Mouse (Mus musculus): ENCODE measurements around the gene Glyr1.

Gene Glyr1

GRCm38 (mm10) chr16:5049774-5050234 lies at the start of gene Glyr1, which contains the start of gene Ubn1:
Gene Glyr1, minus strand, starts transcription at chr16:5049863.
Gene Ubn1, plus strand, starts transcription at chr16:5050057.
- peak; percentile 98 for DNase-seq (ENCODE audit: low read depth, low spot score)

- DNase-seq (ENCODE audit: low read depth, low spot score) = no peak
Measured at GRCm38 (mm10) chr16:5096504-5096903, 46.8 kb upstream of the Glyr1 start.

DNA sequence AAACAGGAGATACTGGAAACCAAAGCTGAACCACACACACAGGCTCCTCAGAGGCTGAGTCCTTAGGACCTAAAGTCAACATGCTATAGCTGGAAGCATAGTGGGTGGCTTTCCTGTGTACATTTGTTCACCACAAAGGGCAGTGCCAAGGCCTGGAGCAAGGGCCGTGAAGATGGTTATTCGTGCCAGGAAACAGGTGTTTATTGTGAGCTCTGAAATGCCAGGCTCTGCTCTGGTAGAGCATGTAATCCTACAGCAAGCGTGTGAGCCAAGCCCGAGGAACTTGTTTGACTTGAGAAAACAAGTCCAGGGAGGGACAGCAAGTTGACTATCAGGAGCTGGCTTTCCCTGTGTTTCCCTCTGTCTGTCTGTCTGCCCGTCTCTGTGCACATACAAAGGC lies 43.6 kb upstream of the Glyr1 start:
- no peak for DNase-seq (ENCODE audit: low read depth, low spot score)

- no peak for DNase-seq (ENCODE audit: low read depth, low spot score)
Measured at GRCm38 (mm10) chr16:5089021-5089420, 39.4 kb upstream of the Glyr1 start.

GRCm38 (mm10) chr16:5086179-5086578 lies 36.5 kb upstream of the Glyr1 start:
- DNase-seq (ENCODE audit: low read depth, low spot score) = no peak

DNA sequence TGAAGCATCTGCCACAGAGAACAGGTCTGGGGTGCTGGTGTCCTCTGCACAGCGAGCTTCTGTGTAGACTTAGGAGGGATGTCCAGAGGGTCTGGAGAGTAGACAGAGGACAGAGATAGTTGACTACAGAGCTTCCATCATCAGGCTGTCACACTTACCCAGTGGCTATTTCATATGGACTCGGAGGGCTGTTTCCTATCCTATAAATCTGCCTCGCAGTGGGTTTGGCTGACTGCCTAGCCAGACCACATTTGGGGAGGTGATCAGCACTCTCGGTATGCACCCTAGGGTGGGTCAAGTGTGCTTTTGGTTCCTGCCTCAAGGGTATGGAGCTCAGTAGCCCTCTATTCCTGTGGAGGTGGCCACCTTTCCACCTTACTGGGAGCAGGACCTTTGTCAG lies 35.5 kb upstream of the Glyr1 start:
- no peak for DNase-seq (ENCODE audit: low read depth, low spot score)

GRCm38 (mm10) chr16:5074341-5074740 lies 24.7 kb upstream of the Glyr1 start:
- DNase-seq (ENCODE audit: low read depth, low spot score) = no peak

DNA sequence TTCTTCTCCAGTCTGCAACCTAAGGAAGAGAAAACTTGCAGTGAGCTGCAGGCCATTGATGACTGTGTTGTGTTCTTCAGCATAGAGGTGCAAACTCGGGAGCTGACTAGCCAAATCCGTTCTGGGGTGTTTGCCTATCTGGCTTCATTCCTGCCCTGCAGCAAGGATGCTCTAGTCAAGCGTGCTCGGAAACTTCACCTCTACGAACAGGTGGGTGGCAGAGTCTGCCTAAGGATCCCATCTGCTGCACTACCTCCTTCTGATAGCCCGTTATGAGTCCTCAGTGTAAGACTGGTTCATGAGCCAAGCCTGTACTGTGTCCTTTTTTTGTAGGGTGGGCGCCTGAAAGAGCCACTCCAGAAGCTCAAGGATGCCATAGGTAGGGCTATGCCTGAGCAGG lies 22.3 kb upstream of the Glyr1 start:
- no peak for DNase-seq (ENCODE audit: low read depth, low spot score)

- peak; percentile 55 for DNase-seq (ENCODE audit: low read depth, low spot score)
Measured at GRCm38 (mm10) chr16:5070321-5070720, 20.7 kb upstream of the Glyr1 start.

DNA sequence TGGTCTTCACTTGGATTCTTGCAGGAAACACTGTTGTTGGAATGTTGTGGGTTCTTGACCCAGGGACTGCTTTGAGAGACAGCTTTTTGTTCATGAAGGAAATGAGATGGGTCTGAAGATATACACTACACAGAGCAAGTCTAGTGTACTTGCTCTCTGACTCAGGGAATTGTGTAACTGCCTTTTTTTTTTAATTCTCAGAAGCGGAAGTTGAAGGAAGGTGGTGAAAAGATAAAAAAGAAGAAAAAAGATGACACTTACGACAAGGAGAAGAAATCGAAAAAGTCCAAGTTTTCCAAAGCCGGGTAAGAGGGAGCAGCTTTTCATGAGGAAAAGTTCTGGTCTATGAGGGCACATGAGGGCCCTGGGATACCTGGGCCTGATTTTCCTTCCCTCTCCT lies 13.8 kb upstream of the Glyr1 start:
- no peak for DNase-seq (ENCODE audit: low read depth, low spot score)

GRCm38 (mm10) chr16:5058114-5058513 lies 8.5 kb upstream of the Glyr1 start:
- no peak for DNase-seq (ENCODE audit: low read depth, low spot score)

DNA sequence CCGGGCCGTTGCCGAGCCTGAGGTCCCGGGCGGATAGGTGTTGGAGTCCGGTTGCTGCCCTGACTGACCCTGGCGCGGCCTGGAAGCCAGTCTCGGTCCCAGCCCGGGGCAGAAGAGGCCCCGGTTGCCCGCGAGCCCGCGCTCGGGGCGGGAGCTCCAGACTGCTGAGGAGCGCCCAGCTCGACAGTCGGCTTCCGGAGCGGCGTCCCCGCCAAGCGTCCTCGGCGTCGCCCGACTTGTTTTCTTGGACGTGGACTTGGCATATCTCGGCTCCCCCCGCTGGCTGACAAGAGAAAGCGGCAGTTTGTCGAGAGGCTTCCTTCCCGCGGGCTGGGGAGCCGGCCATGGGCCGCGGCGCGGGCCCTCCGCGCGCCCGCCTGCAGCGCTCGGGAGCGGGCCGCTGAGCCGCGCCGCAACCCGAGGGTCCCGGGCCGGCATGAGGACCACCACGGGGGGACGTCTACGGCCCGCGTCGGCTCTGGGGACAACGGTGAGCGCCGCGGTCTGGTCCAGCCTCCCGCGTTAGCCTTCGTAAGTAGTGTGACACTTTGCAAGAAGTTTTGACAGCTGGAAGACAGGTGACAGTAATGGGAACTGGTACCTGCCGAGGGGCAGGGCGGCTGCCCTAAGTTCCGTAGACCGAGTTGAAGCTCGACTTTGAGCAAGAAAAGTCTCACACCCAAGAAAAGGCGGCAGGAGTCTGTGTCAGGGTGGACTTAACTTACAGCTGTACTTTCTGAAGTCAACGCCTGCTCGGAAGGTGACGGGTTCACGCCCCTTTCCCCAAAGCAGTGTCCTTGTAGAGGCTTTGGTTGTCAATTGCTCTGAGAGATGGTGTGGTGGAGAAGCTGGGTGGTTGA lies 818 bp upstream of the Glyr1 start:
- DNase-seq (ENCODE audit: low read depth, low spot score) = no peak

DNA sequence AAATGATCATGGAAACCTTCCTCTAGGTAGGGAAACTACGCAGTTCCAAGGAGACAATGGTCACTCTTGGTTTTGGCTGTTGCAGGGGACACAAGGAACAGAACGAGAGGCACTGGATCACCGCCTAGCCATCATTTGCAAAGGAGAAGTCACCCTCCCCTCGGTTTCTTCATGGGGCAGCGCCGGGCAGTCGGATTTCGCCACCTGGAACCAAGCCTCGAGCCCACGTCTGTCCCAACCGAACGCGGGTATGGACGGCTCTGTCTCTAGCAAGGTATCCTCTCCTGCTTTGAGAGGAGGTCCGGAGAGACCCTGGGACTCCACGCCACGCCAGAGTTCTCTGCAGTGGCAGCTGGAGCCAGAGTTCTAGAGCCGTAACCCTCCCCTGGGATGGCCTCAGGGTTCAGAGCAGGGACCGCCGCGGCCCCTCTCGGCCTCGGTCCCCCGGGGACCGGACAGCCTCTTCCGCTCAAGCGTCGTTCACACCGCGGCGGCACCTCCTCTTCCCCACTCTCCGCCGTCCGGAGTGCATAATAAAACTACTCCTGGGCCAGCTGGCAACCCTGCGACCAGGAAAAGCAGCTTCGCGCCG lies 385 bp downstream of the Glyr1 start:
- no peak for DNase-seq (ENCODE audit: low read depth, low spot score)

- DNase-seq (ENCODE audit: low read depth, low spot score) = no peak
Measured at GRCm38 (mm10) chr16:5045322-5045721, 4.3 kb downstream of the Glyr1 start.

DNA sequence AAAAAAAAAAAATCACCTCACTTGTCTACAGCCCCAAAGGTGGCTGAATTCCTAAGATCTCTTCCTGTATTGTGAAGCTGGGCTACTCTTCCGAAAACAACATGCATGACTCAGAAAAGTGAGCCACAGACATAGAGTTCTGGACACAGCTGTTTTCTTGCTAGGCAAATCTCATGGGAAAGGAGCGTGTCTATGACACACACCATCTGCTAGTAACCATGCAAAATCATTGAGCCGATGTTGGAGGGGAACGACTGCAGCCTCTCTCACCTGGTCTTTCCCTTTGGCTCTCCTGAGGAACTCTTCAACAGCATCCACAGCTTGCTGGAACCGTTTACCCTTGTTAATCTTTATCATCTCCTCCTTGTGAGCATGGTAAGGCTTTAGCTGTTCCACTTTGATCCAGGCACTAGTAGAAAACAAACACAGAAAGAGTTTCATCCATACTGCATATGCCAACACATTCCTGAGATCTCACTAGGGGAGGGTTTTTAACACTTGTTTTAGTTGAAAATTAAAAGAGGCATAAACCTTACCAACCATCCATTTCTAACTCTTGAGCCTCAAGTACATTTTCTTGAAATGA lies 12.9 kb downstream of the Glyr1 start:
- DNase-seq (ENCODE audit: low read depth, low spot score) = no peak

DNA sequence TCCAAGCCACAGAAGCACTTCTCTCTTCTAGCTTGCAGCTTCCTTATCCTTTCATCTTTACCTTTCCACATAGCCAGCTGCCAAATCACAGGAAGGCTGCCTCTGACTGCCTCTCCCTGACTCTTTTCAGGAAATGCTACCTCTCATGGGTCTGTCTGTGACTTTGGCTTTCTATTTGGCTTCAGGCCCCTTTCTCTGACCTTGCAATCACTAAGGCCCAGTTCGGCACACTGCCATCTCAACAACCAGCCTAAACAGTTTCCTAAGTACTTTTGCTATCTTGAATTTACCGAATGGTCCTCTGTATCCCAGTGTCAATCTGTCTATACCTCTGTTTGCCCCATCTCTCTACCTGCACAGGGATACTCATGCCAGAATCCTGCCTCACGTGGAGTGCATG lies 14.1 kb downstream of the Glyr1 start:
- no peak for DNase-seq (ENCODE audit: low read depth, low spot score)

DNA sequence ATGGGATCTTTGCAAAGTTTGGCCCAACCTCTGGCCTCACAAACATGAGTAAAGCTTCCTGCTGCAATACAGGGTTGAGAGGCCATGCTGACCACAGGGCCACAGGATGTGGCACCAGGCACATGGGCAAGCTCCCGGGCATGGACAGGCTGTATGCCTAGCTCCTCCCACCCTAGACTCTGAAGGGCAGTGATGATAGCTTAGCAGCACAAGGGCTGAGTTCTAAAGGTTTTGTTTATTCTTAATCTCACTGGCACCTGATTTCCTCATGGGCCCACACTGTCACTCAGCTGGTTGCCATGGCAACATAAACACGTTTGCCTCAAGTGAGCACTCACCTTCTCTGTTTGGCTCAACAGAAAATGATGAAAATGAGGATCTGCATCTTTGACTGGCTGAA lies 19.8 kb downstream of the Glyr1 start:
- no peak for DNase-seq (ENCODE audit: low read depth, low spot score)

GRCm38 (mm10) chr16:5024021-5024420 lies 25.6 kb downstream of the Glyr1 start:
- DNase-seq (ENCODE audit: low read depth, low spot score) = no peak

DNA sequence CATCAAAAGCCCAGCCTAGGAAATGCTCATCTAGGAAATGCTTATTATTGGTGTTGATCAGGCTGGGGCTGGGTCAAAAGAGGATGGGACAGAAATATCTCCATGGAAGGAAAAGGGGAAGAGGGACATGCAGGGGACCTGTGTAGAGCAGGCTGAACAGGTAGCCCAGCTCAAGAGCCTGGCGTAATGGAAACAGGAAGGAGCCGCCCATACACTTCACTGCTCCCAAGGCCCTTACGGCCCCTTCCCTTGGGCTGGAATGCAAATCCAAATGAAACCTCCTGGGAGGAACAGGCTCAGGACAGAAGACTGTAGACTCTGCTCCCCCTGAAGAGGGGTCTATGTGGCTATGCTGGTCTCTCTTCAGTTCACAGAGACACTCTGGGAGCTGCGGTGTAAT lies 35.1 kb downstream of the Glyr1 start:
- DNase-seq (ENCODE audit: low read depth, low spot score) = no peak

- peak; percentile 99 for DNase-seq (ENCODE audit: low read depth, low spot score)
Measured at GRCm38 (mm10) chr16:5013054-5013838, 36.4 kb downstream of the Glyr1 start, which contains the start of gene Rogdi. Gene Rogdi, minus strand, starts transcription at chr16:5013553.

- DNase-seq (ENCODE audit: low read depth, low spot score) = no peak
Measured at GRCm38 (mm10) chr16:5012036-5013005, 37.3 kb downstream of the Glyr1 start.
